Mouse (Mus musculus) liver, adult 2 months (tissue): ENCODE measurements around the gene Rab5c.

Experiments used
- CTCF ChIP-seq: fragments of 200-500 bp; IDR thresholded peaks from 2 replicates; pipeline ENCODE4 v1.5.1; 2011; ENCODE audit warnings: low read depth, low read length, control low read depth
- POLR2A ChIP-seq: fragments of 200-500 bp; IDR thresholded peaks from 2 replicates; pipeline ENCODE4 v1.6.1; 2011; ENCODE audit warnings: low read length, control low read depth; ENCODE audit not compliant: insufficient read depth; ENCODE audit errors: extremely low read depth

DNA sequence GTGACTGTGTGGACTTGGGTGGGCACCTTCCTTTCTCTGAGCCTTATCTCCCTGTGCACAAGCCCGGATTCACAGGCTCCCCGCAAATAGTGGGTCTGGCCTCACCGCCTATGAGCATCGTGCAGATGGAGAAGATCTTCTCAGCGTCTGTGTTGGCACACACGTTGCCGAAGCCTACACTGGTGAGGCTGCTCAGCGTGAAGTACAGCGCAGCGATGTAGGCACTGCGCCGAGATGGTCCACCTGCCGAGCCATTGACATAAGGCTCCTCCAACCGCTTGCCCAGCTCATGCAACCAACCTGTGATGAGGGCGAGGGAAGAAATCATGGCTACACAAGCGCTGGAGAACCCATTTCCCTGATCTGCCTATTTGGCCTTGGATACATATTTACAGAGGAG, 12.1 kb upstream of the Rab5c start:
- no peak for TF ChIP-seq POLR2A
- no peak for TF ChIP-seq CTCF
